Mouse (Mus musculus) MEL-GATA-1-ER (cell line): ENCODE measurements around the gene Cmtm7.

Experiments used
- DNase-seq: peaks from one replicate; pipeline ENCODE4 v3.0.0-alpha.2; 2012; ENCODE audit warnings: low read depth; ENCODE audit errors: extremely low read depth

Gene Cmtm7

DNA sequence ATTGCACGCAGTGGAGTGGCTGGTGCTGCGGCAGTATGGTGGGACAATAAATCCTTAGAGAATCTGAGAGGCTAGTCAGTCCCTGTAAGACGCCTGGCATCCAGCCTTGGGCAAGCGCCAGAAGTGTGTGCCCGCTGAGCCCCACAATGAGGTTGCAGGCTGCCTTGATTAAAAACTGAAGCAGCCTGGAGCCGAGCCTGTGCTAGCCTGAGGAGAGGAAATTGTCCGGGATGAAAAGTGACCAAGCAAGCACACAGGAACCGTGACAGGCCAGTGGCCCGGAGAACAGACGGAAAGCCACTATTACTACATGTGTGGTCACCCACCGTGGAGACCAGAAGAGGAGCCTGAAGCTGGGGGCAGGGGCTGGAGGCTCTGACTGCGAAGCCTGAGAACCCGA is 14.6 kb downstream of the Cmtm7 start:
- no peak for DNase-seq

DNA sequence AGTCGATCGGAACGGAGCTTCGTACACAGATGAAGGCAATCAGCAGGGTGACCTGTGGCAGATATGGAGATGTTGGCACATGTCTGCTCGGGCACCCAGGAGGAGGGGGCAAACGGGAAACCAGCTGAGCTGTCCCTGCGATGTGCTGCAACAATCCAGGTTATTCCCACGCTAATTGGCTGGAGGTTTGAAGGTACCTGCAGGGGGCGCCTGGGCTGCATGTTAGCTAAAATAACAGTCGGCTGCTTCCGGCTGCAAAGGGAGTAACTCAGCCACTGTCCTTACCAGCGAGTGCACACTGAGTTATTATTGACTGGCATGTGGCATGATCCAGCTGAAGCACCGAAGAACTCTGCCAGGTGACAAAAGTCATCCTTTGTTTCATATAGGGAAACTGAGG is 18.3 kb downstream of the Cmtm7 start:
- DNase-seq, result no peak

DNA sequence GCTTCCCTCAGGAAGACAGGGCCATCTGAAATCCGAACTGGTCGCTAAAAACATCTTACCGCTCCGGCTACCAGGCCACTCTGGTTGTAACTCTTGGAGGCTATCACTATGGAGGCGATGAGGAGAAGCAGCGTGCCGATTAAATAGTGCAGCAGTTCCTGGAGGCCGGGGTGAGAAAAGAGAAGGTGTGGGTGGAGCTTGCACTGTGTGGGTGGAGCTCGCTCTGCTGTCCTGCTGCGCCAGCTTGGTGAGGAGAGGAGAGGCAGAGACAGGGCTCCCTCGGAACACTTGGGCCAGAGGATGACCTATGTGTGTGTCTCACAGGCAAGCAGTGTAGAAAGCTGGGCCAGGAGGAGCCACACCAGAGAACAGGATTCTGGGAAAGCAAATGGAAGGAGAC is 19.8 kb downstream of the Cmtm7 start:
- DNase-seq, result no peak

DNA sequence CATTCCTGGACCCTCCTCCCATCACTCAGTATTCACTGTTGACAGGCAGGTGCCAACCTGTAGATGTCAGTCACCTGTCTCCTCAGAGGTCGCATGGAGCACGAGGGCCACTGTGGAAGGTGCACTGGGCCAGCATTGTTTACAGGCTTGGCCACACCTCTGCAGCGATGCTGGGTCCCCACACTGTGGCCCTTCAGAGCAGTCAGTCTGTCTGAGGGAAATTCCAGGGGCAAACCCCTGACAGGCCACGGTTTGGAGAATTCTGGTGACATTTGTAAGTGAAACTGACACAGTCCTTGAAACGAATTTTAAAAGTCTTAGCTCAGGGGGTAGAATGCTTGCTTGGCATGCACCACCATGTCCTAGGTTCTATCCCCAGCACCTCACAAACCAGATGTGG is 21.3 kb downstream of the Cmtm7 start:
- no peak for DNase-seq

DNA sequence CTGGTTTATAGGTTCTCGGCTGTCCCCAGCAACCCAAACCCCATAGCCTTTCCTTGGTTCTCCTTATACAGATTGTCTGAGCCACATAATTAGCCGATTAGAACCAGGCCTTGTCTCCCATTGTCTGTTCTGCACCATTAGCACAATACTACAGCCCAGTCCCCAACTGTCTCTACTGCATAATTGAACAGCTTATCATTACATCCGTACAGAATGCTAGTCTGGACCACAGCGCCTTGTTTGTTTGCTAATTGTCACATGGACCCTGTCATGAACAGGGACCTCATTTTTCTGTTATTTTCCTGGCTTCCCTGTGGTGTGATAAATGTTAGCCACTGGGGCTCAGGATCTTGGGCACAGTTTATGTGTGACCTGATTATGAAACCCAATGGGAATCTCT is 21.8 kb downstream of the Cmtm7 start:
- no peak for DNase-seq

DNA sequence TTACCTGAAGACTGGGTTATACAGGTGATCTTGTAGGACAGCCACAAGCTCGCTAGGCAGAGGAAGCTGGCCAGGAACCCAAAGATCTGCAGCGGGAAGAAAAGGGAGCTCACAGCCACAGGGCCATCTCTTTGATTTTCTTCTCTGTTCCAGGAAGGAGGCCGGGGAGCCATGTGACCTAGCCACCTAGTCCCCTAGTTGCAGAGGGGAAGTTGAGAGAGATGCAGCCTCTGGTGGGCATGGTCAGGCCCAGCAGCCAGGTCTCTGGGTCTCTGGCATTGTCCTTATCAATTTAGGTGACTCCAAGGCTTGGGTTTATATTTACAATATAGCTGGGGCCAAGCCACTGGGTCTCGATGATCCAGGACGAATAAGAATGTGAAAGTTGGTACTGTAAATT is 22.9 kb downstream of the Cmtm7 start:
- no peak for DNase-seq

DNA sequence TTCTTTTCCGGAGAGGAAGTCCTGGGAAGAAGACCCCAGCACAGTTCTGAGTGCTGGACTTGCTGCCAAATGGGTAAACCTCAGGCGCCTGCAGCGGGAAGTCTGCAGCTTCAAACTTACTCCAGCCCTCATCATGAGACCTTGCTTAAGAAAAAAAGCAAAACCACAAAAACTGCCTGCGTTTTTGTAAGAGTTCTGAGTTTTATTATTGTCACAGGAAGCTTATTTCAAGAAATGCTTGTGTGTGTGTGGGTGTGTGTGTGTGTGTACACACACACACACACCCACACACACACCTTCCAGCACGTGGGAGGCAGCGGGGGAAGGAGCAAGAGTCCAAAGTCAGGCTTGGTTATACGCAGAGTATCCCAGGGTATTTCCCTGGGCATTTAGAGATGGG is 23.4 kb downstream of the Cmtm7 start:
- no peak for DNase-seq

GRCm38 (mm10) chr9:114752863-114753484 is 28.7 kb downstream of the Cmtm7 start:
- DNase-seq, result peak; percentile 71

DNA sequence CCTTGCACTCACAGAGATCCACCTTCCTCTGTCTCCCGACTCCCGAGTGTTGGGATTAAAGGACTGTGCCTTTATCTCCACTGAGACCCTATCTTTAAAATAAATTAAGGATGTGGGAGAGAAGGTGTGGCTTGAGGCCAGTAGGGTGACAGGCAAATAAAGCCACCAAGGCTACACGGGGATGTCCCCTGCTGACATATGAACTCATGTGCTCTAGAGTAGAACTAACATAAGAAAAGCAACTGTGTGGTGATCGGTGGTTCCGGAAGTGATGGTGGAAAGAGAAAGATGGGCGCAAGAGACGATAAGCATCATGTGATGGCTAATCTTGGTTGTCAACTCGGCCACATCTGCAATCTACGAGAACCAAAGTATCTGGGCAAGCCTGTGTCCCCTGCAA is 29.3 kb downstream of the Cmtm7 start:
- no peak for DNase-seq

GRCm38 (mm10) chr9:114751582-114751981 is 30.1 kb downstream of the Cmtm7 start:
- DNase-seq, result no peak

DNA sequence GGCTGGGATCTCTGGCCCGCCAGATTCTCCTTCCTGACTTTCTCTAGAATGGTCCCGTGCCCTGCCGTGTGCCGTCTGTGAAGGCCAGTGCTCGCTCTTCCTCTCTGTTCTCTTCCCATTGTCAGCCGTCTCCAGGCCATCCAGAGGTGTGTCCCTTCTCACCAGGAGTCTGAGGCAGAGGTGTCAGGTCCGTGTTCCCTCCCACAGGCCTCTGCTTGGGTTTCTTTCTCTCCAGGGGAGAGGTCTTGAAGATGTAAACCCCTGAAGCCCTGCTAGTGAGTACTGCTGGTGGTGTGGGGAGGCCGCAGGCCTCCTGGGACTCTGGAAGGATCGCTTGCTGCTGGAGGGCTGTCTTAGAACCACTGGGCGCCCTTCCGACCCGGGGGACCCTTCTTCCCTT is 34.2 kb downstream of the Cmtm7 start:
- DNase-seq, result no peak

GRCm38 (mm10) chr9:114747012-114747411 is 34.6 kb downstream of the Cmtm7 start:
- DNase-seq, result no peak

DNA sequence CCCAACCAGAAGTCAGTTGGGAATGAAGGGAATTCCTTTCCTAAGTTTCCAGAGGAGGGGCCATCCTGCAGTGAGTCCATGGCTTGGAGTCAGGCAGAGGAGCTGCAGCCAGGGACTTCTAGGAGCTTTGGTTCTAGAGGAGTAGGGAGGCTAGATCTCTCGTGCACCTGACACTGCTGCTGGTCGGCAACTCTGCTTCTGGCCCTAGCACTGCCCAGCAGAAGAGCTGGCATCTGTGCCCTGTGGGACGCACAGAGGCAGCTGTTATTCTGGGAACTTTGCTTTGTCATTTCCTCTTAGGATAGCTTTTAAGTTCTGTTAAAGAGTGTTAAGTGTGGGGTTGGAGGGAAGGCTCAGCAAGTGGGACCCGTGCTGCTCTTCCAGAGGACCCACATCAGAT is 36.0 kb downstream of the Cmtm7 start:
- no peak for DNase-seq

GRCm38 (mm10) chr9:114745163-114745562 is 36.5 kb downstream of the Cmtm7 start:
- DNase-seq, result no peak

DNA sequence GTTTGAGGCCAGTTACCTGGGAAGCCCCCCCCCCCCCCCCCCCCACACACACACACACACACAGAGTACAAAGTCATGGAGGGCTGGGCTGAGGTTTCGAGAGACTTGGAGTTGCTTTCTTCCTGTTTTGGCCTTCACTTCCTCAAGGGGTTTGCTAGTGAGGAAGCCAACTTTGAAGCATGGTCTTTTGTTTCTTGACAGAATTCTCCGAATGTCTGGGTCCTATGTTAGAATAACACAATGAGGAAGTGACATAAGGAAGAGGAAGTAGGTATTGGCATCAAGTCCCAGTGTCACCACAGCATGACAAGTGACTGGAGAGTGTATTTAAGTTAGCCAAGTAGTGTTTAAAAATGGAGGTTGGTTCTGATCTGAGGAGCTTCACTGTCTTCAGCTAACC is 38.9 kb downstream of the Cmtm7 start:
- DNase-seq, result peak; percentile 91

- no peak for DNase-seq
Observed at GRCm38 (mm10) chr9:114740336-114740735, 41.3 kb downstream of the Cmtm7 start.

GRCm38 (mm10) chr9:114736442-114736841 is 45.2 kb downstream of the Cmtm7 start:
- DNase-seq, result no peak

GRCm38 (mm10) chr9:114733238-114733637 is 48.4 kb downstream of the Cmtm7 start:
- peak; percentile 45 for DNase-seq

DNA sequence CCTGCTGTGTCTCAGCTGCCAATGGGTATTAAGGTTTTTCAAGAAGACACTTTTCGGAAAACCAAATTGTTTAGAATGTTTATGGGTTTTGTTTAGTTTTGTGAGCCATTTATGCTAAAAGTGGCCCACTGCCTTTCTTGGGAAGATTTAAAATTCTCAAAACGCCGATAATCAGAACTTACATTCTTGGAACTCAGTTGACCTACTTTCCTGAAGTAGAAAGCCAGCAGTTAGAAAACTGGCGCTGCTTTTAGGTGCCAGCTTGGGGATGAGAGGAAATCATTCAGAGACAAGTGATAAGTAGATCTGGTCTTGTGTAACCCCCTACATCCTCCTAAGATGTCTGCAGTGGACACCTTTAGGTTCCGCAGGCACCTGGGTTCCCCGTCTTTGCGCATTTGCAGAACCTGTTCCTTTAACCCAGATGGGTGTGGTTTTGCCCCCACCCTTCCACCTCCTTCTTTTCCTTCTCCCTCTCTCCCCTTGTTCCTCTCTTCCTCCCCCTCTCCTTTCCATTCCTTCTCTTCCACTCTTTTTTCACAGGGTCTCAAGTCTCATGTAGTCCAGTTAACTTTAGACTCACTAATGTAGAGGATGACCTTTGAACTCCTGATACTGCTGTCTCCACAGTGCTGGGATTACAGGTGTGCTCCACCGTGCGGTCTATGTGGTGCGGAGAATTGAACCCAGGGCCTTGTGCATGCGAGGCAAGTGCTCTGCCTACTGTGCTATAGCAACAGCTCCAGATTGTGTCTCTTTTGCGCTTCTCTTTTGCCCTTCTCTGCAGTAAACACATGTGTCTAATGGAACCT is 49.6 kb downstream of the Cmtm7 start:
- peak; percentile 53 for DNase-seq

GRCm38 (mm10) chr9:114731011-114731755 is 50.5 kb downstream of the Cmtm7 start, which contains the start of gene Cmtm6:
Cmtm6 (plus strand) TSS chr9:114731116.
- DNase-seq, result peak; percentile 71

- DNase-seq, result no peak
Observed at GRCm38 (mm10) chr9:114729911-114730805, 51.5 kb downstream of the Cmtm7 start.
